Mouse (Mus musculus): ENCODE results near the gene Zfp429. TPM values are rescaled to one million over a fixed set of nuclear protein-coding genes. Genes with fewer than 3 reads are reported as not detected.
"Not testable (repeated sequence)": the region's sequence is repeated elsewhere in the genome, so short reads cannot be mapped to it uniquely, and the experiment has no call there.

Gene Zfp429
- total and polyA plus RNA-seq, 3 experiments, result 0.67 to 1.0 TPM; not detected in 1

DNA sequence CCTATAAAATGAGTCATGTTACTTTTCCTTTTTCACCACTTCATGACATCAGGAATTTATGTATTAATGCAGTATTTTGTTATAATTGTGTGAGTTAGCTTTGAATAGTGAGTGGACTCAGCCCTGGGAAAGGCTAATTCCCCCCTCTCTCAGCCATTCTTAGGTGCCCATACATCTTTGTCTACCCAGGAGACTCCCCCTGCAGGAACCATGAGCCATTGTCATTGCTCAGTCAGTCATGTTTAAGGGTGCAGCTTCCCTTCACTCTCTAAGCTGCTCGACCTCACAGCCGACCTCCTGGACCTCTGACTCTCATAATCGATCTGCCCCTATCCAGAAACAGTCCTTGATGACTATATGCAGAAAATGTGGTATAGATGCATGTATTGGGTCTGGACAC, 23.4 kb downstream of the Zfp429 start:
- not testable (repeated sequence) for H3K27me3 ChIP-seq (ENCODE audit: control insufficient read depth in 1 of 2, insufficient read depth in 2 of 2, low read length in 2 of 2); H3K9me3 ChIP-seq (replicated peaks; ENCODE audit: insufficient read depth, low read length); H3K9ac ChIP-seq (ENCODE audit: control insufficient read depth, low read depth, low read length, poor library complexity, severe bottlenecking); H3K36me3 ChIP-seq (ENCODE audit: control insufficient read depth in 1 of 2, insufficient read depth in 2 of 2, low read length in 2 of 2); H3K79me2 ChIP-seq (ENCODE audit: control insufficient read depth, insufficient read depth, low read length, poor library complexity); H3K4me1 ChIP-seq (ENCODE audit: control insufficient read depth in 1 of 2, insufficient read depth in 2 of 2, low read length in 2 of 2); H3K27ac ChIP-seq (ENCODE audit: control insufficient read depth, low read depth, low read length); H3K4me3 ChIP-seq (ENCODE audit: control insufficient read depth in 1 of 2, insufficient read depth in 1 of 2, low read depth in 2 of 2, low read length in 2 of 2)
- DNase-seq (ENCODE audit: low read depth, low spot score), result peak; percentile 25
- TF ChIP-seq CTCF (IDR thresholded peaks at IDR 0.05 in 2 of 3, conservative IDR thresholded peaks at IDR 0.05 in 1 of 3; ENCODE audit: control insufficient read depth in 1 of 3, insufficient read depth in 1 of 3, low read depth in 2 of 3, low read length in 3 of 3, poor library complexity in 1 of 3, severe bottlenecking in 1 of 3), result 0 out of 6 replicates have a peak, but pooled peaks of 1 of the 3 experiments have one; percentile 4

DNA sequence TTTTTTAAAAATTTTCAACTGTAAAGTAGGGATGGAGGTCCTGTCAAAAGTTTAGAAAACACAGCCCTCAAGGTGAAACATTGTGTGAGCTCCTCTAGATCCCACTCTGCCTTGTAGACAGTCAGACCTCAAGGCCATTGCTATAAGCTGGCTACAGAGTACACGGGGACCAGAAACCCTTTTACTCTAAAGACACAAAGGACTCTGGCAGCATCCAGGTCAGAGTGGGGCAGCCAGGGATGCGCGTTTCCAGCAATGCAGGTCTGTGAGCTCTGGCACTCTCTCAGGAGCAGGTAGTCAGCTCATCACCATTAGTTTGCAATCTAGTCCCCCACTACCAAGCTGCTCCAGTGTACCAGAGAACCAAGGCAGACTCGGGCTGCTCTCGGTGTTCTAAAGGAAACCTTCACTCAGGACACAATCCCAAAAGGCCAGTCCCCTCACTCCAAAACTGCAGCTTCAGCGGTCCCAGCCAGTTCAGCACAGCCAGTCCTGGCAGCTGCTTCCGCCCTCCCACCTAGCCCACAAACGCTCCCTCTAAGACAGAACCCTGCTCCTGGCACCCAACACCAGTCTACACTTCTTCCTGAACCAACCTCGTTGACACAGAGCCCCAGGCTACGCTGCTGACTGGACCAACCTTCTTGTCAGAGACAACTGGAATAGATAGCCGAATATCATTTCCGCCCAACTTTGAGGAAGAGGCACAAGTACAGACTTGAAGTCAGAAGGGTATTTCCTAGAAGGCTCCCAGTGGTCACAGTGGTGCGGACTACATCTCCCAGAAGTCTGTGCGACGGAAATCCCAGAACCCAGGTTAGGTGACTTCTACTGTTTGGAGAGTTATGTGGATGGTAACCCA, 24.3 kb downstream of the Zfp429 start, which contains the start of the genes Gm28041 and Zfp456:
Gm28041 (minus strand) TSS at position 684 of the 862 bp plus-strand sequence.
Zfp456 (minus strand) TSS at position 761 of the 862 bp plus-strand sequence.
- DNase-seq (ENCODE audit: low read depth, low spot score), result peak; percentile 93
- H3K9me3 ChIP-seq (replicated peaks; ENCODE audit: insufficient read depth, low read length); H3K4me1 ChIP-seq (ENCODE audit: control insufficient read depth in 1 of 2, insufficient read depth in 2 of 2, low read length in 2 of 2); H3K27me3 ChIP-seq (ENCODE audit: control insufficient read depth in 1 of 2, insufficient read depth in 2 of 2, low read length in 2 of 2); H3K79me2 ChIP-seq (ENCODE audit: control insufficient read depth, insufficient read depth, low read length, poor library complexity); H3K36me3 ChIP-seq (ENCODE audit: control insufficient read depth in 1 of 2, insufficient read depth in 2 of 2, low read length in 2 of 2): not testable (repeated sequence)
- peak within 1 kb of the TSS; percentile 73 for H3K27ac ChIP-seq (ENCODE audit: control insufficient read depth, low read depth, low read length)
- H3K9ac ChIP-seq (ENCODE audit: control insufficient read depth, low read depth, low read length, poor library complexity, severe bottlenecking), result peak within 1 kb of the TSS; percentile 75
- peak; percentile 55 for TF ChIP-seq TCF12 (IDR thresholded peaks at IDR 0.05; ENCODE audit: low read depth, low read length)
- TF ChIP-seq MYC (IDR thresholded peaks at IDR 0.05; ENCODE audit: low read depth, low read length), result 0 out of 2 replicates have a peak, but pooled peaks have one; percentile 25
- peak; percentile 72; the same call in 1 of the 2 replicates for TF ChIP-seq TBP (IDR thresholded peaks at IDR 0.05; ENCODE audit: low read depth, low read length)
- TF ChIP-seq HCFC1 (IDR thresholded peaks at IDR 0.05; ENCODE audit: low read depth, low read length), result peak; percentile 93
- TF ChIP-seq ETS1 (IDR thresholded peaks at IDR 0.05; ENCODE audit: low read depth, low read length), result 0 out of 2 replicates have a peak, but pooled peaks have one; percentile 36
- TF ChIP-seq ZMIZ1 (IDR thresholded peaks at IDR 0.05; ENCODE audit: low read depth, low read length), result 0 out of 2 replicates have a peak, but pooled peaks have one; percentile 66
- TF ChIP-seq SIN3A (IDR thresholded peaks at IDR 0.05; ENCODE audit: low read length), result peak; percentile 87
- TF ChIP-seq ELF1 (IDR thresholded peaks at IDR 0.05; ENCODE audit: low read depth, low read length), result peak; percentile 89
- 0 out of 2 replicates have a peak, but pooled peaks have one; percentile 17 for TF ChIP-seq NRF1 (IDR thresholded peaks at IDR 0.05; ENCODE audit: insufficient read depth, low read depth, low read length, poor library complexity, severe bottlenecking)
- TF ChIP-seq POLR2A (IDR thresholded peaks at IDR 0.05; ENCODE audit: control insufficient read depth in 1 of 2, insufficient read depth in 1 of 2, low read depth in 1 of 2, low read length in 2 of 2, poor library complexity in 1 of 2), result peak in 1 of 2 experiments; percentile 65; a peak in 2 of 4 replicates
- peak; percentile 58 for TF ChIP-seq NELFE (IDR thresholded peaks at IDR 0.05; ENCODE audit: low read depth, low read length)
- peak; percentile 73 for TF ChIP-seq KAT2A (conservative IDR thresholded peaks at IDR 0.05; ENCODE audit: low read depth, low read length)
- TF ChIP-seq MXI1 (IDR thresholded peaks at IDR 0.05; ENCODE audit: low read depth, low read length), result peak; percentile 62; the same call in 1 of the 2 replicates
- TF ChIP-seq EP300 (IDR thresholded peaks at IDR 0.05; ENCODE audit: low read depth in 1 of 2, low read length in 2 of 2), result 0 out of 4 replicates have a peak, but pooled peaks of 1 of the 2 experiments have one; percentile 35
- peak; percentile 64 for TF ChIP-seq GATA1 (IDR thresholded peaks at IDR 0.05; ENCODE audit: low read depth, low read length)
- H3K4me3 ChIP-seq (ENCODE audit: control insufficient read depth in 1 of 2, insufficient read depth in 1 of 2, low read depth in 2 of 2, low read length in 2 of 2), result peak within 1 kb of the TSS; percentile 45 to 86

Measured in MEL (cell line).